Mouse (Mus musculus): ENCODE data around the gene Auts2.

The Auts2 gene

GRCm38 (mm10) chr5:131843766-131844518, 699.2 kb downstream of the Auts2 start:
- in situ Hi-C loops (cut with MboI, MseI), result no loop called here

- in situ Hi-C loops (cut with MboI, MseI), result no loop called here
These were observed 703.4 kb downstream of the Auts2 start for GRCm38 (mm10) chr5:131839657-131840315.

GRCm38 (mm10) chr5:131839023-131839422, 704.1 kb downstream of the Auts2 start:
- in situ Hi-C loops (cut with MboI, MseI), result no loop called here

- in situ Hi-C loops (cut with MboI, MseI), result no loop called here
These were observed 705.1 kb downstream of the Auts2 start for GRCm38 (mm10) chr5:131838064-131838463.

GRCm38 (mm10) chr5:131836014-131836735, 707.0 kb downstream of the Auts2 start:
- in situ Hi-C loops (cut with MboI, MseI), result no loop called here

GRCm38 (mm10) chr5:131832891-131833876, 710.0 kb downstream of the Auts2 start:
- in situ Hi-C loops (cut with MboI, MseI), result no loop called here

- in situ Hi-C loops (cut with MboI, MseI), result no loop called here
These were observed 713.0 kb downstream of the Auts2 start for GRCm38 (mm10) chr5:131830111-131830510.

GRCm38 (mm10) chr5:131829248-131829647, 713.9 kb downstream of the Auts2 start:
- in situ Hi-C loops (cut with MboI, MseI), result no loop called here

GRCm38 (mm10) chr5:131828607-131829006, 714.5 kb downstream of the Auts2 start:
- in situ Hi-C loops (cut with MboI, MseI), result no loop called here

GRCm38 (mm10) chr5:131826362-131827261, 716.5 kb downstream of the Auts2 start:
- in situ Hi-C loops (cut with MboI, MseI), result no loop called here

GRCm38 (mm10) chr5:131825421-131825820, 717.7 kb downstream of the Auts2 start:
- in situ Hi-C loops (cut with MboI, MseI), result no loop called here

GRCm38 (mm10) chr5:131824197-131824991, 718.8 kb downstream of the Auts2 start:
- in situ Hi-C loops (cut with MboI, MseI), result no loop called here

GRCm38 (mm10) chr5:131821461-131821860, 721.7 kb downstream of the Auts2 start:
- in situ Hi-C loops (cut with MboI, MseI), result no loop called here

- in situ Hi-C loops (cut with MboI, MseI), result no loop called here
These were observed 723.9 kb downstream of the Auts2 start for GRCm38 (mm10) chr5:131819251-131819691.

GRCm38 (mm10) chr5:131815498-131815897, 727.6 kb downstream of the Auts2 start:
- in situ Hi-C loops (cut with MboI, MseI), result no loop called here

GRCm38 (mm10) chr5:131814503-131815003, 728.6 kb downstream of the Auts2 start:
- in situ Hi-C loops (cut with MboI, MseI), result no loop called here

GRCm38 (mm10) chr5:131813952-131814502, 729.1 kb downstream of the Auts2 start:
- in situ Hi-C loops (cut with MboI, MseI), result no loop called here

- in situ Hi-C loops (cut with MboI, MseI), result no loop called here
These were observed 729.8 kb downstream of the Auts2 start for GRCm38 (mm10) chr5:131813331-131813781.
